Mouse (Mus musculus): Measurements from ENCODE around the gene Bfsp1.

GRCm38 (mm10) chr2:143899470-143900220 is 36.7 kb upstream of the Bfsp1 start:
- TF ChIP-seq MXI1 (IDR thresholded peaks at IDR 0.05; ENCODE audit: low read depth, low read length) (no peak), HCFC1 (IDR thresholded peaks at IDR 0.05; ENCODE audit: low read depth, low read length) (no peak), CTCF (IDR thresholded peaks at IDR 0.05 in 2 of 3, conservative IDR thresholded peaks at IDR 0.05 in 1 of 3; ENCODE audit: control insufficient read depth in 1 of 3, insufficient read depth in 1 of 3, low read depth in 2 of 3, low read length in 3 of 3, poor library complexity in 1 of 3, severe bottlenecking in 1 of 3) (no peak), POLR2AphosphoS5 (IDR thresholded peaks at IDR 0.05; ENCODE audit: borderline replicate concordance, low read depth, low read length) (no peak), ZKSCAN1 (IDR thresholded peaks at IDR 0.05; ENCODE audit: low read depth, low read length) (no peak), BHLHE40 (IDR thresholded peaks at IDR 0.05; ENCODE audit: borderline replicate concordance, low read depth, low read length) (no peak), EP300 (IDR thresholded peaks at IDR 0.05; ENCODE audit: low read depth in 1 of 2, low read length in 2 of 2) (no peak), MAX (IDR thresholded peaks at IDR 0.05; ENCODE audit: low read length) (no peak), JUND (IDR thresholded peaks at IDR 0.05; ENCODE audit: low read depth, low read length) (no peak), NRF1 (IDR thresholded peaks at IDR 0.05; ENCODE audit: insufficient read depth, low read depth, low read length, poor library complexity, severe bottlenecking) (no peak), UBTF (IDR thresholded peaks at IDR 0.05; ENCODE audit: borderline replicate concordance, insufficient read depth, low read depth, low read length) (no peak), CHD1 (IDR thresholded peaks at IDR 0.05; ENCODE audit: low read depth, low read length) (no peak), POLR2A (IDR thresholded peaks at IDR 0.05; ENCODE audit: control insufficient read depth in 1 of 2, insufficient read depth in 1 of 2, low read depth in 1 of 2, low read length in 2 of 2, poor library complexity in 1 of 2) (no peak)
